Mouse (Mus musculus) spleen, adult 18-20 months (tissue): ENCODE results near the gene Nrg3.

Experiments used
- DNase-seq, 2 experiments: peaks; one replicate each; pipeline ENCODE4 v3.0.0; 2022; ENCODE audit warnings: mixed read lengths in 2 of 2

Nrg3 gene

DNA sequence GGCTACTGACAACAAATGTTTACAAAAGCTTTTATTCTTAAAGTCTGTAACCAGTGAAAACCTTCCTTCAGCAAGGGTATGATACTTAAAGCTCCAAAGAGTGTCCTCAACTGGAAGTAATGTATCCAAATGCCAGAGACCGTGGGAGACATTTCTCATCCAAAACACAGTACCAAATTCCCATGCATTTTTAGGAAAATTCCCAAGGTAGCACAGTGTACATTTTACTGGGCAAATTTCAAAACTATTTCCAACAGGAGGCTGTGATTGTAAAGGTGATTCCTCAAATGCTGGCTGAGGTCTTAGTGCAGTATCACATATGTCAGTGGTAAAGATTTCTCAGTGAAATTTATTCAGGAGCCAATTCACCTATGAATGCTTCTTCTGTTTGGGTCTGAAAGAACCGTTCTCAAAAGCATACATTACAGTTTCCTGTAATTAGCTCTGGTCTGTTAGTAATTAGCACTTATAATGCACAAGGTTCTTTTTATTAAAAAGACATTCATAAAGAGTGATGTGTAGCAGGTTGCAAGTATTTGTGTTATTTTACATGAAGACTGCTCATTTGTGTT, 536.3 kb downstream of the Nrg3 start:
- DNase-seq = no peak

DNA sequence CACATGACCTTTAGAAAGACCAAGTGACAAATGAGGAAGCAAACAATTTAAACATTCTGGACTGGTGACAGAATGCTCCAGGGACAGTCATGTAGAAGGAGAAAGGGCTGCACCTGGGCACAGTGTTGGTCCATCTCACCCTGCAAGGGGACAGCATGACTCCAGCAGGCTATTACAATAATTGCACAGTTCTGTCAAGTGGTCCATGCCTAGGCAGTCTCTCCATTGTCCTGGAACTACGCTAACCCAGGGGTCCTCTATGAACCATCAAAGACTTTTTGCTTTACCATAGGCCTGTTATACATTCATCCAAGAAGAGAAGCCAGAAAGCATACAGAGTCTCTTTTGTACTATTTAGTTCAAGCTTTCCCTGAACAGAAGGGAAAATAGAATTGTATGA, 549.2 kb downstream of the Nrg3 start:
- DNase-seq = no peak

DNA sequence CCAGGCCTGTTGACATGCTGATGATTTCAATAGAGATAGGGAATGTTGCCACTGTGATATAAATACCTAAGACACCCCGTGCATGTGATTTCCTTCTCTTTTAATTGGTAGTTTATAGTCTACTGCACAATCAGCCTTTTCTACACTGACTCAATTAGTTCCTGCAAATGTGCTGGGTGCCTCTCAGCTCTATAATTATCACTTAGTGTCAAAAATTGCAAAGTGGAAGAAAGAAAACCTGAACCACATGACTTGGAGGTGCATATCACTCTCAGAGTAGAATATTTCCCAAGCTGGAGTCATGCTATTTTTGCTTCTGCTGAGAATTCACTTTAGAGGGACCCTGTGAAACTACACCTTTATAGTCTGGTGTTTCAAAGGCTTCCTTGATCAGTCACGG, 552.1 kb downstream of the Nrg3 start:
- DNase-seq = no peak

DNA sequence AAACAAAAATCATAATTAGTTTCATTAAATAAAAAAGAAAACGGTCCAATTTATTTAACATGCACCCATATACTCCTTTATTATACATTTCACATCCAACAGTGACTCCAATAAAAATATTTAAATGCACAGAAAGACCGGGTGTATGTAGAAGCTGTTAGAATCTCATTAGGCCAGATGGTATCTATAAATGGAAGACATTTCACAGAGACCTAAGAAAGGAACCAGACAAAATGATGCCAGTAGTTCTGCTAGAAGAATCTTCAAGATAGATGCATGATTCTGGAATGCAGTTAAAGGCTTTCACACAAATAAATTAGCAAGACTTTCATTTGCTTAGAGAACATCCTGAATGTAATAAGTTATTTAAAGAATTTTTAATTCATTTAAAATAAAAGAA, 602.3 kb downstream of the Nrg3 start:
- no peak for DNase-seq

DNA sequence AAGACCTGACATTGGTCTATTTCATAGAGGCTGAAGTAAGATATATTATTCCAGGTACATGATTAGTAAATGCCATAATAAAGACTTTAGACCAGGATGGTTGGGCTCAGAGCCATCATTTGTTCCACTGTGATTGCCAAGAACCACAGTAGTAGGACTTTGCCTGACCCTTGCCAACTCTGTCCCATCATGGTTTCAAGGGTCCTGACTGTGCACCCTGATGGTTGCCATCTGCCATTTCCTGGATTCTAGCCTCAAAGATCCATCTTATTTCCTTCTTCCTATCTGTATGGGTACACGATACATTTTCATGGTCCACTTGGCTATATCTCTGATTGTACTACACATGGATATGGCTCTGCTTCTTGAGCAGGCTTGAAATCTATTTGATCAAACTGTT, 625.3 kb downstream of the Nrg3 start:
- no peak for DNase-seq

DNA sequence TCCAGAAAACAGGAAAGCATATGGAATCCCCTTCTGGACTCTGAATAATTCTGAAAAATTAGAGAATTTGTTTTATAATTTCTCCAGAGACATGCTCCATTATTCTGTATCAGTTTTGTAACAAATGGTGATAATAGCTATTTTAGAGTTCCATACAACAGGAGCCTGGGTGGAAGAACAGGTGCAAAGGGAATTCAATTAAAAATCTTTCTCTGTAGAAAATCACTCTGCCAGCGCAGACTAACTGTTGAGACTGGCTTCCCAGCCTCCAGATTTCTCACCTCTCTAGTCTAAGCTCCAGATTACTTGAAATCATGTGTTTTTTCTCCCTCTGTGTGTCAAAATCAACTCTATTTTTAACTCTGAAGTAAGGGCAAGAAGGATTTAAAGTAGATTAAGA, 625.8 kb downstream of the Nrg3 start:
- DNase-seq = no peak

DNA sequence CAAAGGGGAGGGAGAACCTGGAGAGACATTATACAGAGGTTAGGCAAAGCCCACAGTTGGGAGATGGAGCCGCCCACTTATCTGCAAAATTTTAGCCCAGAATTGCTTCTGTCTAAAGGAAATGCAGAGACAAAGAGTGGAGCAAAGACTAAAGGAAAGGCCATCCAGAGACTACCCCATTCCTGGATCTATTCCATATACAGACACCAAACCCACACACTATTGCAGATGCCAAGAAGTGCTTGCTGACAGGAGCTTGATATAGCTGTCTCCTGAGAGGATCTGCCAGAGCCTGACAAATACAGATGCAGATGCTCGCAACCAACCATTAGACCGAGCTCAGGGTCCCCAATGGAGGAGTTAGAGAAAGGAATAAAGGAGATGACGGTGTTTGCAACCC, 637.9 kb downstream of the Nrg3 start:
- no peak for DNase-seq

DNA sequence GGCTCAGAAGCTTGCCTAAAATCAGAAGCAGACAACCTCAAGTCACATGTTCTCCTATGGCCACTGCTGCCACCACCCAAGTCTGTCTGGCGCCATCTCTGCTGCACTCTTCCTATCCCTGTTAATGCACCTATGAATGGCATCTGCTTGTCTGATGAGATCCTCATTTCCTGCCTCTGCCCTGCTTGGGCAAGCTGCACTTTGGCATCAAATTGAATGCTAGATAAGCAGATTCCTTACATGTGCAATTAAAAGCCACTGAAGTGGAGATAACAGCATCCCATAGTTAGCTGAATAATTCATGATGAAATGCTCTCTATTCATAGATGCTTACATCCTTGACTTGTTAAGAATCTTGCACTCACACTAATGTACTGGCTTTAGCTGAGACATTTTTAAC, 648.0 kb downstream of the Nrg3 start:
- no peak for DNase-seq

DNA sequence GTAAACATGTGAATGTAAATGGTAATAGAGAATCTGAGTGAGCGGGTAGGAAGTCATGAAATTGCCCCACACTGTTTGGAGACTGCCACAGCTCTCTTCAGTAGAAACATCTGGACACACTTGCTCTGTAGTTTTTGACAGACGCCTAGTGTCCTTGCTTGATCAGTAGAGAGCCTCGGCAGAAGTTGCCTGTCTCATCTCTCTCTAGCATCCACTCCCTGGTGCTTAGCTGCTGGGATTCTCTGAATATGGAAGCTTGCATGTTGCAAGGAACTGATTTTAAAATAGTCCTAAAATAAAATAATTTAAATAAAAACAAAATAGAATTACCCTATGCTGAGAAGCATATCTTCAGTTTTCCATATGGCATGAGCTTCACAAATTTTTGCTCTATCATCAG, 675.9 kb downstream of the Nrg3 start:
- no peak for DNase-seq

DNA sequence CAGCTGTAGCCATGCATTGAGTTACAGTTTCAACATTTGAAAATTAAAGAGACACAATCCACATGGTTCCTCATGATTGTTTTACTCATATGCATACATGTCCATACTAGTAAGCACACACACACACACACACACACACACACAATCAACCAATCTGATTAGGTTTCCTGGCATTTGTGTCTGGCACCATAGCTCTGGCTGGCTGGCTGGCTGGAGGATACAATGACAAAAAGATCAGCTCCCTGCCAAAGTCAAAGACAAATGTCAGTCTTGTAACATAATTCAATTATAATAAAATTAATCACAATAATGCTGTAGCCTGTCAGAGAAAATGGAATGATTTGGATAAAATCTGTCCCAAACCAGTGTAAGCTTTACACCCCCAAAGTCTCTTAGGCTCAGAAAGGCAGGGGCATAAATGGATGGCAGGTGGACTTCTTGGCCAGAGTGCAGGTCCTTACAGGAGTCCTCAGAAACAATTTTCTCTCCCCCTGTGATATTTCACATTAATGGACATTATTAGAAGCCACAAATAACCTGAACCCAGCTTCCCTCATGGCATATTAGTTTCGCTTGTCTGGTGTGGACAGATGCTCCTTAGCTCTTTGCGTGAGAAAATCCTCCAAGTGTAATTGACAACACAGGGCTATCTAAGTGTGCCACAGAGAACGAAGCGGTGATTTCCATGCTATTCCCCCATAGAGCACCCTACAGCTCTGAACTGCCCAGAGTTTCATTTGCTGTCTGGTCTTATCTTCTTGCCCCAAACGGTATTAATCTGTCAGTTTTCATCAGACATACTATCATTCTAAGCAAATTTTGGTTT, 697.4 kb downstream of the Nrg3 start:
- no peak for DNase-seq

DNA sequence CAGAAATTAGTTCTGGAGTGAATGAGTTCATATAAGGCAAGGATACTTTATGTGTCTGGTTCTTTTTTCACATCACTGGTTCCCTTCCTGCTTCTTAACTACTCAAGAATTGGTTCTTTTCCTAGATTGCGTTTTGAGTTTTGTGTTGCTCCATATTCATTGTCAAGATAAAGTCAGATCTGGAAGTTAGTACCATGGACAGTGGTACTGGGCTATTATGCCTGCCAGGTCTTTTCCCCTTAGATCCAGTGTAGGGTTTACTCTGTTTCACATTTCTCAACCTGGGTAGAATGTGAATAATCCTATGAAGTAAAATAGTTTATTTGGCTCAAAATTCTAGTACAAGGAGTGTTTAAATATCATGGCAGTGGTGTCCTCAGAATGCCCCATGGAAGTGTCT, 698.1 kb downstream of the Nrg3 start:
- DNase-seq = no peak

DNA sequence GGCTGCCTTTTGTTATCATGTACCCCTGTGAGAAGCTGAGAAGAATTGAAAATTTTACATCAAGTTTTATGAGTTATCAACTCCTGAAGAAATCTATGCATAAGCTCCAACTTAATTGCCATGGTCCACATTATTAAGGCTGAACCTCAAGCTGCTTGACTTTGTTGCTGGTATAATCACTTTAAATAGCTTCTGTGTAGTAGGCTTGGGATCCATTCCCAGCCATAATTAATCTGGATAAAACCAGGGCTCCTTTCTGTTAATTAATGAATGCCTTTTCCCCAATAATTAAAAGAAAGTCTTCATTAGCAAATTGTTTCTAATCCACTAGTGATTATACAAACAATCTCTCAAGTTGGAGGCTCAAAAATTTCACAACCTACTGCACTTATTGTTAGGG, 742.4 kb downstream of the Nrg3 start:
- no peak for DNase-seq

DNA sequence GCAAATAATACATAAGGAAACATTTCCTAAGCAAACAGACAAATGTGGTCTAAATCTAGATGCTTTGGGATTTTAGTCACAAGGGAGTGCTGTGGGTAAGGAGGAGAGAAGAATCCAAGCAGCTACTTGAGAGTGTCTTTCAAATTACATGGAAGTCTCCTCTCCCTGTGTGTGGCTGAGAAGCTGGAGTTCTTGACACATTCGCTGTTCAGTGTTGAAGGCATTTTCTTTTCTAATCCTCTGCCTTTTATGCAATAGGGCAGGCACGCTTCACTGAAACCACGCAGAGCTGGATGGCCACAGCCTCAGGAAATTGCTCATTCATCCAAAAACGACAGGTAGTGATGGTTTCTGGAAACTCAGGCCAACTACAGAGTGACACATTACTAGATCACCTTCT, 769.0 kb downstream of the Nrg3 start:
- no peak for DNase-seq

DNA sequence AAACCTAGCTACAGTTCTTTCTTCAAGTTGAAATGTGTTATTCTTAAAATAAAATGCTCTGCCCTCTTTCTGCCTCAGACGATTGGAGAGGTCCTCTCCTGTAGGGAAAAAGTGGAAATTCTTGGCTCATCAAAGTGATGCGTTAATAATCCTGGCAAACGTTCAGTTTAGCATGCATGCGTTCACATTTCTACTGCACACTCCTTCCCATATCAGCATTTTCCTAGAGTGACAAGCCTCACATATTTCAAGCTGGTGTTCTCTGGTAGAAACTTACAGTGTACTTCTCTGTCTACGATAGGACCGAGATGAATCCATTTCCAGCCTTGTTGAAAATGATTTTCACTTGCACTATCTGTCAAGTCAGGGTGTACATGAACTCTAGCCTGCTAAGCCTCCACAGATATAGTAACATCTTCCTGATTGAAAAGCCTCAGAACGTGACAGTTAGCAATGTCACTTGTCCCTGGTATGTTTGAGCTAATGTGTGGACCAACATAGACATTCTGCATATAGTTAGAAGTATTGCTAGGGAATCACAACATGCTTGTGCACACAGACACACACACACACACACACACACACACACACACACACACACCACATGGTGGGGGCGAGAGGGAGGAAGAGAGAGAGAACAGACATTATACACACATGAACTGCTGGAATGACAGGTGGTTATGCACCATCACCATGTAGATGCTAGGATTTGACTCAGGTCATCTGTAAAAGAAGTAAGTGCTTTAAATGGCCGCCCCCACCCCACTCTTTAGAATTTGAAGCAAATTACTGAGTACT, 770.1 kb downstream of the Nrg3 start:
- no peak for DNase-seq

DNA sequence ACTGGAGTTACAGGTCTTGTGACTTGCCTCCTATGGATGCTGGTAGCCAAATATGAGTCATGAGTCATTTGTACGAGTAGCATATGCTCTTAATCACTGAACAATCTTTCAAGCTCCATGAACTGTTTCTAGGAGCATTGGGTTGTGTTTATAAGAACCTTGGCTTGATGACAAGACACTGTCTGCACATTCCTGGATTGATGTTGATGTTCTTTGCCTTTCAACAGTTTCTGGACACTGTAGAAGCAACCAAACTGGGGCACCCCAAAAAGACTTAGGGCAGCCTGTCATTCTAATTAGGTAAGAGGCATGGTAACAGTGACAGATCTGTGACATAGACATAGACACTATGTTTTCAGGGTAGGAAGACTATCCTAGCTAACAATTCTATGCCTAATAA, 771.5 kb downstream of the Nrg3 start:
- DNase-seq = no peak

DNA sequence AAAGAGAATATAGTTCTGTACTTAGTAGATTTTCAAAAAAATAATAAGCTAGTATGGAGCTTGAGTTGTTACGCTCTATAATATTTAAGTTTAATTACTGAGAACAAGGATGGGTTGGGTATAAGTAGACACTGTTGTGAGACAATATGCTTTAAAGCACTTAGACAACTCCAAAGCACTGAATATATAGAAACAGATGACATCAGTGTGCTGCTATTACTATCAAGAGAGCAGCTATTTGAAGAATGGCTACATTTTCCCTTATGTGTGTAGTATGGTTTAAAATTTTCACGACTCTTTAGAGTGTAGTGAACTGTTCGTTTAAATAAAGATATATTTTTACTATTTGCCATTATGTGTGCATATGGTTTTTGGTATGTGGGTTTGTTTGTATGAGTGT, 771.9 kb downstream of the Nrg3 start:
- DNase-seq = no peak

DNA sequence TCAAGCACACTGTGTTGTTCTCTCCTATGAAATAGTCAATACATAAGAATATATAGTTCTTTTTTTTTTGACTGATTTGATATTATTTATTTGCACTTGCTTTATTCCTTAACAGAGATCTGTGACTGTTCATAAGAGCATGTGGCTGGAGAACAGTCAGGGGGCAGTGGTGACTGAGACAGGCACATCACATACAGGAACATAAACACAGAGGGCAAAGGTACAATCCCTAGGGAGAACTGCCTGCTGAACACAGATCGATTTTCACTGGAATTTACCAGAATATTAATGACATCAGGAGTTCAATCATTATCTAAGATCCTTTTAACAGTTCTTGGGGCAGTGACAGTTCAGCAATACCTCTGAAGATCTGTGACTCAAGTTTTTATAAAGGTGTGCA, 812.9 kb downstream of the Nrg3 start:
- DNase-seq = no peak

DNA sequence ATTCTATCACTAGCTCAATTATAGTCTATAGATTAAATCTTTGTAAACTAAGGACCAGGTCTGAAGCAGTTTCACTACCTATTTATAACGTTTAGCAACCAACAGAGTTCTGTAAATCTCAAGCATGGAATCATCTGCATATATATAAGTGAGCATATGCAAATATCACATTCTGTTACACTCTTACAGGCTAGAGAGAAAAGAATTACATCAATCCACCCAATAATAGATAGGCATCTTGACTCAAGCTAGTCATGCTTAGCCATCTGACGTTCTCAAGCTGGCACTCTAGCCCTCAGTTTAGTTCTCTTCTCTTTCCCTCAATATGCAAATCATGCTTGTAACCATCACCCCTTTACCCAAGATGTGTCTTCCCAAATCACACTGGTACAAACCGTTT, 835.8 kb downstream of the Nrg3 start:
- no peak for DNase-seq

DNA sequence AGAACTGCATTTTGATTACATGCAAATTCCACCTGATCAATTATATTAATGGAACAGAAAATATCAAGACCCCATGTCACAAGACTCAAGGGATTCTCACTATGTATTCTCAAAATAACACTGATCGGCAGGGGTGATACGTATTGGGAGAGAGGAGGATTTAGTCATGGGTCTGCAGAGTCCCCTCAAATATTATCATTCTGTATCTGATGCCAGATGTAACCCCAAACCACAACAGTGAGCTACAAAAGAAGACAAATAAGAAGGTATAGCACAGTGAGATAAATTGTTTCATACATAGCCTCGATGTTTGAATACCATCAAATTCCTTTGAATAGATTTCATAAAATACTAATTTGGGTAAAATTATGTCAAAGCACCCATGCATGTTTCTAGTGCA, 842.8 kb downstream of the Nrg3 start:
- DNase-seq = no peak

DNA sequence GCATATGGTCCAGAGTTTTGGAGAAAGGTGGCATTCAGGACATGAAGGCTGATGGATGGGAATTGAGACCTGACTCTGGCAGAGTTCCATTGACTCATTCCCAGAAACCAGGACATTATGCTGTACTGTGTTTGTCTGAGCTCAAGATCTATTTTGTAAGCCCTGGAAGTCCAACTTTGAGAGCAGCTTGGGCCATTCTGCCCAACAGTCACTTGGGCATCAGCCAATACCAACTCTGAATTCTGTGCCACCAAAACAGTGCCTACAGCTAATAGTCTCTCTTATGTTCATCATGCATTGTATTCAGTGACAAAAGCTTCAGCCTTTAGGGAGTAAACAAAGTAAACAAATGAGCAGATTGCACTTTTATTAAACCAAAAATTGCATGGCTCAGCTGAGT, 843.2 kb downstream of the Nrg3 start:
- DNase-seq = no peak

DNA sequence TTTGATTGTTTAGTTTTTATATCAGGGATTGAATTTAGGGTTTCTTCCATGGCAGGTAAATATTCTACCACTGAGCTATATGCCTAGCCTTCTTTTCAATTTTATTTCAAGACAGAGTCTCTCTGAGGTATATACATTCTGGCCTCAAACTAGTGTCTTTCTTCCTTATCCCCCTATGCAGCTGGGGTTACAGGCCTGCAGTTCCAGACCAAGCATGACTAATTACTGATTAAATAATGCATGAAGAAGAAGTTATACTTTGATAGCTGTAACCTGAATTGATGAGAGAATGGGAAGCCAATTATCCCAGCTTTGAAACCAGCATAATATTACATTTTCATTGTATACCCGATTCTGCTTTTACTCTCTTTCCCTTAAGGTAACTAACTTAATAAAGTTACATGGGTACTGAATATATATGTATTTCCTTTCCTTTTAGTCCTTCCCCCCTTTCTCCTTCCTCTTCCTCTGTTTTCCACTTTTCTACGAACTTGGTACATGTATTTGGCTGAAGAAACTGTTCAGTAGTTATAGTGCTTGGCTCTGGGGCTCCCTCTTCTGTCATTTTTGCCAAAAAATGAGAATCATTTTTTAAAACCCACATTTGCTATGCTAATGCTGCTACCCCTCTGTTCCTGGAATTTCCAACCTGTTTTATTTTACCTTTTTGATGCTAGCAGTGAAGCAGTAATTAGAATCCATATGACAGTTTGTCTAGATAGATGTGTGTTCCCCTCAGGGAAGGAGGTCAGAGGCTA, 843.8 kb downstream of the Nrg3 start:
- DNase-seq = no peak

DNA sequence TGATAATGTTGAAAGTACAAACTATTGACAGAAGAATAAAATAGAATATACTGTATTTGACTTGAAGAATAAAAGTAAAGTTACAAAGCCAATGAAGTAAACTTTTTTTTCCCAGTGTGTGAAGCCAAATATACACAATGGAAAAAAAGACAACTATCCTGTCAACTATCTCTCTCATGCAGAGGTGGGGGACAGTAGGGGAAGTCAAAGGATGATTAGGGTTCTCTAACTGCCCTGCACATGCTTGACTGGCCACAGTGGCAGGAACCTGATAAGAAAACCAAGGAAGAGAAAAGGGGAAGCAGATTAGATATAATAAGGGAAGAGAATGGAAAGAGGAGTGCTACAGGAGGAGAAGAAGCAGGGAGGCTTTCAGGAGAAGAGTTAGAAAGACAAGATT, 855.9 kb downstream of the Nrg3 start:
- no peak for DNase-seq

DNA sequence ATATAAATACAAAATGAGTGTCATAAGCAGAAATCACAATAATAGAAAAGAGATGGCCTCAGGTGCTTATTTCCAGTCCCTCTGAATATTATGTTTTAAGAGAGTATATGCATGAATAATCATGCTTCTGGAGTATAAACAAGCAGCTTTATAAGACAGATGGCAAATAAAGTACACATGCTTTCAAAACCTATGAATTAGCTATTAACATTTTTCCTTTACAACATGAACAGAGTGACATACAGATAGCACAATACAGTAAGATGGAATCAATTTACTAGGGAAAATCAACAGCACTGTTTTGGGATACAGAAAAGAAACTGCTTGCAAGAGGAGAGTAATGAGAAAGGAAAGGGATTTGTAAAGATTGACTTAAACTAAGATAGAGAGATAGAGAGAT, 875.2 kb downstream of the Nrg3 start:
- no peak for DNase-seq
